Mouse (Mus musculus) erythroblast, embryonic 14.5 days (primary cell): ENCODE measurements around the gene Sertad1. TPM values are rescaled to one million over a fixed set of nuclear protein-coding genes. Genes with fewer than 3 reads are reported as not detected.

Experiments
- H3K27me3 ChIP-seq: 2 replicates; pipeline ENCODE4 v1.6.1; 2012; ENCODE audit warnings: inconsistent platforms; ENCODE audit not compliant: control insufficient read depth
- H3K36me3 ChIP-seq: 2 replicates; pipeline ENCODE4 v1.6.1; 2012; ENCODE audit warnings: mild to moderate bottlenecking, inconsistent platforms; ENCODE audit not compliant: control insufficient read depth
- H3K4me1 ChIP-seq: 2 replicates; pipeline ENCODE4 v1.6.1; 2012; ENCODE audit warnings: inconsistent platforms; ENCODE audit not compliant: control insufficient read depth
- H3K4me3 ChIP-seq: replicated peaks from 2 replicates; pipeline ENCODE3; 2012; ENCODE audit warnings: moderate library complexity, mild to moderate bottlenecking, inconsistent platforms
- H3K9me3 ChIP-seq: 2 replicates; pipeline ENCODE4 v1.6.1; 2012; ENCODE audit warnings: low read length, inconsistent platforms, mixed read lengths; ENCODE audit not compliant: control insufficient read depth
- GATA1 ChIP-seq: IDR thresholded peaks from 2 replicates; pipeline ENCODE4 v1.6.1; 2012; ENCODE audit warnings: low read length, inconsistent platforms, mixed read lengths
- TAL1 ChIP-seq: IDR thresholded peaks from 3 replicates; pipeline ENCODE4 v1.6.1; 2012; ENCODE audit warnings: low read length, inconsistent platforms, mixed read lengths
- polyA plus RNA-seq: library from polyadenylated mRNA; stranded (reverse); fragments of >175 nt; gene quantifications from 2 replicates; pipeline ENCODE4 v1.2.3, GENCODE M21; 2012

Sertad1 gene
- polyA plus RNA-seq: 17.9 and 18.5 TPM in 2 replicates

GRCm38 (mm10) chr7:27486770-27487697 is at the start of gene Sertad1:
Gene Sertad1, plus strand, starts transcription at chr7:27486910.
- no peaks in the 10 kb centered on the region for H3K9me3 ChIP-seq
- peaks cover 32% of the 10 kb centered on the region for H3K36me3 ChIP-seq
- TF ChIP-seq TAL1: no peak
- TF ChIP-seq GATA1: no peak
- peak within 1 kb of the TSS; percentile 89 for H3K4me3 ChIP-seq
- H3K4me1 ChIP-seq: peaks cover 83% of the 10 kb centered on the region
- no peaks in the 10 kb centered on the region for H3K27me3 ChIP-seq

DNA sequence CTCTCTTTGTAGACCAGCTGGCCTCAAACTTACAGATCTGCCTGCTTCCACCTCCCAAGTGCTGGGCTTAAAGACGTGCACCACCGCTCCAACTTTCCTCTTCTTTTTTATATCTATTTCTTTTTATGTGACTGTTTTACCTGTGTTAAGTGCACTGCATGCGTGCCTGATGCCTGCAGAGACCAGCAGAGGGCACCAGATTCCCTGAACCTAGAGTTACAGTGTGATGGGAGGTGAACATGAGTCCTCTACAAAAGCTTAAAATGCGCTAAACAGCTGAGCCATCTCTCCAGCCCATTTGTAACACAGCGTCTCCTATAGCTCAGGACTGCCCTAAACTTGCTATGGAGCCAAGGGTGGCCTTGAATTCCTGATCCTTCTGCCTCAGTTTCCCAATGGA is 49.2 kb upstream of the Sertad1 start:
- peaks cover 63% of the 10 kb centered on the region for H3K27me3 ChIP-seq

GRCm38 (mm10) chr7:27440014-27440413 is 46.7 kb upstream of the Sertad1 start:
- no peak overlapping the region for H3K4me3 ChIP-seq
- peaks cover 61% of the 10 kb centered on the region for H3K27me3 ChIP-seq
- peaks cover 7% of the 10 kb centered on the region for H3K4me1 ChIP-seq
- TF ChIP-seq GATA1 (no peak), TAL1 (no peak)
- H3K9me3 ChIP-seq: peaks cover 15% of the 10 kb centered on the region
- no peaks in the 10 kb centered on the region for H3K36me3 ChIP-seq

More for the DNA sequence above, 49.2 kb upstream of the Sertad1 start:
- TF ChIP-seq TAL1 (no peak), GATA1 (no peak)
- Histone ChIP-seq H3K9me3 (peaks cover 10% of the 10 kb centered on the region), H3K36me3 (no peaks in the 10 kb centered on the region), H3K4me1 (peaks cover 19% of the 10 kb centered on the region), H3K4me3 (no peak overlapping the region)

- H3K9me3 ChIP-seq: peaks cover 12% of the 10 kb centered on the region; the same call in 1 of the 2 replicates
- no peak for TF ChIP-seq TAL1
- TF ChIP-seq GATA1: no peak
- peaks cover 25% of the 10 kb centered on the region for H3K36me3 ChIP-seq
- peak overlapping the region; percentile 70 for H3K4me3 ChIP-seq
- H3K27me3 ChIP-seq: peaks cover 53% of the 10 kb centered on the region
- peaks cover 36% of the 10 kb centered on the region for H3K4me1 ChIP-seq
Measured at GRCm38 (mm10) chr7:27446051-27446450, 40.7 kb upstream of the Sertad1 start.

GRCm38 (mm10) chr7:27446521-27447418 is 39.9 kb upstream of the Sertad1 start:
- H3K4me3 ChIP-seq: peak overlapping the region; percentile 70
- H3K36me3 ChIP-seq: peaks cover 32% of the 10 kb centered on the region
- TF ChIP-seq GATA1 (no peak), TAL1 (no peak)
- peaks cover 53% of the 10 kb centered on the region for H3K27me3 ChIP-seq
- peaks cover 12% of the 10 kb centered on the region; the same call in 1 of the 2 replicates for H3K9me3 ChIP-seq
- H3K4me1 ChIP-seq: peaks cover 43% of the 10 kb centered on the region

GRCm38 (mm10) chr7:27447419-27448286 is 39.1 kb upstream of the Sertad1 start, which contains the start of the genes Sptbn4 and Blvrb:
Gene Sptbn4, minus strand, starts transcription at chr7:27447686.
Gene Blvrb, plus strand, starts transcription at chr7:27447978.
- Histone ChIP-seq H3K36me3 (peaks cover 41% of the 10 kb centered on the region), H3K27me3 (peaks cover 47% of the 10 kb centered on the region), H3K4me3 (peak within 1 kb of the TSS; percentile 70), H3K4me1 (peaks cover 52% of the 10 kb centered on the region), H3K9me3 (peaks cover 12% of the 10 kb centered on the region; the same call in 1 of the 2 replicates)
- TF ChIP-seq GATA1: no peak
- TF ChIP-seq TAL1: no peak

- Histone ChIP-seq H3K36me3 (peaks cover 51% of the 10 kb centered on the region), H3K9me3 (peaks cover 12% of the 10 kb centered on the region; the same call in 1 of the 2 replicates), H3K4me1 (peaks cover 60% of the 10 kb centered on the region), H3K27me3 (peaks cover 39% of the 10 kb centered on the region), H3K4me3 (peak overlapping the region; percentile 70)
- peak; percentile 61 for TF ChIP-seq GATA1
- peak; percentile 52; the same call in 2 of the 3 replicates for TF ChIP-seq TAL1
Measured at GRCm38 (mm10) chr7:27448421-27449206, 38.1 kb upstream of the Sertad1 start.
